Mouse (Mus musculus): ENCODE measurements around the gene Dnaja3.

Gene Dnaja3

DNA sequence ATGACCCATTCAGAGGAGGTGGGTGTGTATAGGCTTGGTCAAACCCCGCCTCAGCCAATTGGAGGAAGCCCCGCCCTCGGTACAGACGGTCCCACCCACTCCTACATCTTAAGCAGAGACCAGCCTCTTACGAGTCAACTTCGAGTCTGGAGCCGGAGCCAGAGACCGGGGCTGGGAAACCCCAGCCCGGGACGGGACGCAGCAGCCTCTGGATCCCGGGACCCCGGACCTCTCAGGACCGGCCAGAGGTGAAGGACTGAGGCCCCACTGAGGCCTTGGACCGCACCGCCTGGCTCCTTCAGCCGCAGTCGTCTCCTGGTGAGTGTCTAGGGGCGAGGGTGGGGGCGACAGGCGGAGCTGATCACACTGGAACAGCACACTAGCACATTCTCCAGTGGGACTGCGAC is at the start of gene Dnaja3, which contains the start of gene Vasn:
TSS of gene Dnaja3 (plus strand) at position 159 of the 407 bp plus-strand sequence.
TSS of gene Vasn (plus strand) at position 111 of the 407 bp plus-strand sequence.
- DNase-seq, result peak; percentile 96

DNA sequence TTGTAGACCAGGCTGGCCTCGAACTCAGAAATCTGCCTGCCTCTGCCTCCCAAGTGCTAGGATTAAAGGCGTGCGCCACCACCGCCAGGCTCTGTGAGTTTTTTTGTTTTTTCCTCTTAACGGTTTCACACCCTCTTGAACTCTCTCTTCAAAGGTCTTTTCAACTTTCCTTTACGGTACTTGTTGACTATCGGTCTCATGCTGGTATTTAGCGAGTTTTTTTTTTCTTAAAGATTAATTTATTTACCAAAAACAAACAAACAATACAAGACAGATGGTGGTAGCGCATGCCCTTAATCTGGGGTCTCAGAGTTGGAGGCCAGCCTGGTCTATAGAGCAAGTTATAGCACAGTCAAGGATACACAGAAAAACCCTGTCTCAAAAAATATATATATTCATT is 49.6 kb upstream of the Dnaja3 start:
- DNase-seq, result no peak

- peak; percentile 89 for DNase-seq
Measured at GRCm38 (mm10) chr16:4592909-4593875, 46.6 kb upstream of the Dnaja3 start.

DNA sequence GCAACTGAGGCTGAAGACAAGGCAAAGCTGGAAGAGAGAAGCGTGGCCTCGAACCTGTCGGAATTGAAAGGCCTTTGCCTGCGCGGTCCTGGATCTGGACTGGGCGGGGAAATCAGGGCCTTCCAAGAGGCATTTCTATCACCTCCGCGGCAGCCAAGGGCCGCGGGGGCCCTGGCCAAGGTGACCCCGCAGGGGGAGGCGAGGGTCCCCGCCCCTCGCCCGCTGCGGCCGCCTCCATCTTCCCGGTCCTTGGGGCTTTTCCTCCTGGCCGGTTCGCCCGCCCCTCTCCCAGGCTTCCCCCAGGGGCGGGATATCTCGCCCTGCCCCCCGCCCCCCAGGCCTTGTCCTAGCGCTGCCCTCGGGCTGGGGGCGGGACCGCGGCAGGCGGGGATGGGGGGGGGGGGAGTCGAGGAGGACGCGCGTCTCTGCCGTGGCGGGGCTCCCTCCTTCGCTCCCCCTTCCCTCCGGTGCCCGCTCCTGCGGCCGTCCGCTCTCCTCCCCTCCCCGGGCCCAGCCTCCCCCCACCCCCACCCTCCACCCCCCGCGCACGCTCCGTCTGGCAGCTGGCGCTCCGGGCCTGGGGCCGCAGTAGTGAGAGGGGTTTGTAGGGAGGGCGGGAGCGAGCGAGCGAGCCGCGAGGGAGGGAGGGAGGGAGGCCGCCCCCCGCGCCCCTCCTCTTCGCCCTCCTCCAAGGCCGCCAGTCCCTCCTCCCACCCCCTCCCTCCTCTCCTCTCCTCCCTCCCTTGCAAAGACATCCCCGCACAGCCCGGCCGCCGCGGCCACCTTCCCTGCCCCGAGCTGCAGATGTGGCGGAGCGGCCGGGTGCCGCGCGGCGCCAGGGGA is 45.6 kb upstream of the Dnaja3 start, which contains the start of gene Glis2:
TSS of gene Glis2 (plus strand) at position 743 of the 843 bp plus-strand sequence.
- peak; percentile 86 for DNase-seq

- DNase-seq, result peak; percentile 38
Measured at GRCm38 (mm10) chr16:4594814-4595526, 44.8 kb upstream of the Dnaja3 start.

- peak; percentile 89 for DNase-seq
Measured at GRCm38 (mm10) chr16:4595527-4595963, 44.2 kb upstream of the Dnaja3 start.

GRCm38 (mm10) chr16:4596141-4596728 is 43.6 kb upstream of the Dnaja3 start:
- DNase-seq, result peak; percentile 31

DNA sequence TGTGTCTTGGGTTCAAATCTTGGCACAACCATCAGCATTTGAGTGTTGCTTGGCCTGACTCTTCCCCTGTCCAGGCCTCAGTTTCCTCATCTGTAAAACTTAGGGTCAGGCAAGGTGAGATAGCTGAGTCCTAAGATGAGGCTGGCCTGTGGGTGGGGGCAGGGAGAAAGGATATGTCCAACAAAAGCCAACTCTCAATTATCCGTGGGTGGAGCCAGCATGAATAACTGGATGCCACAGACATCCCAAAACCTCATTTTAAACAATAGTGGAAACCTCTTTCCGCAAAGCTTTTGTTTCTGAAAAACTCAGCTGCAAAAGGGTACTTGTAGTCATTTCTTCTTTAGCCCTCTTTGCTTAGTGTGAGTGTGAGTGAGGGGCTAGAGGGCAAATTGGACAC is 43.0 kb upstream of the Dnaja3 start:
- no peak for DNase-seq

DNA sequence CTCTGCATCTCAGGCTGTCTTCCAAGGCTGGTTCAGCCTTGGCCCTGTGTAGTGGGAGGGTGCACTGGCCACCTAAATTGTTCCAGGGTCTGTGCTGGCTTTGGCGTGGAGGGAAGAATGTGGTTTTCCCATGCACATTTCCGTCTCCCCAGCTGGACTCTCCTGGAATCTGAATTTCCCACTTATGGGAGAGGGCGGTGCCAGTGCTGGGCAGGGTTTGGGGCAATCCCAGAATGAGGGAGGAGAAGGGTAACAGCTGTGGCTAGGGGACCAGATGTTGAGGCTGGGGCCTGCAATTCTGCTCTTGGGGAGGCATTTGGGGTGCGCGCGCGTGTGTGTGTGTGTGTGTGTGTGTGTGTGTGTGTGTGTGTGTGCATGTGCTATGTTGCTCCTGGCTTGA is 42.5 kb upstream of the Dnaja3 start:
- peak; percentile 27 for DNase-seq

GRCm38 (mm10) chr16:4598041-4598440 is 41.7 kb upstream of the Dnaja3 start:
- no peak for DNase-seq

GRCm38 (mm10) chr16:4598891-4599543 is 40.8 kb upstream of the Dnaja3 start:
- no peak for DNase-seq

DNA sequence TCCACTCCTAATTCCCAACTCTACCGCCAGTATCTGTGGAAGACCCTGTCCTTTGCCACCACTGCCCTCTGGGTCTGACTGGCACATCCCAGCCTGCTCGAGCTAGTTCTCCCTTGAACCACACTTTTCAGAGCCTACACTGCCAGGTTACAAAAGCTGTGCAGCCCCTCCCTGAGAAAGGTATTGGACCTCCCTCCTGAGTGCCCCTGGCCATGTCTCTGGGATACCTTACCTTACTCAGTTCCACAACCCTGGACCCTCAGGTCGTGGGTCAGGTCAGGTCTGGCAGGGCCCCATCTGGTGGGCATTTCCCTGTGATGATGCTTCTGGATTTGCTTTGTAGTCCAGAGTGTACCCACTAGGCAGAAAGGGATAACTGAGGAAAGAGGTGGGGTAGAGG is 40.2 kb upstream of the Dnaja3 start:
- no peak for DNase-seq

DNA sequence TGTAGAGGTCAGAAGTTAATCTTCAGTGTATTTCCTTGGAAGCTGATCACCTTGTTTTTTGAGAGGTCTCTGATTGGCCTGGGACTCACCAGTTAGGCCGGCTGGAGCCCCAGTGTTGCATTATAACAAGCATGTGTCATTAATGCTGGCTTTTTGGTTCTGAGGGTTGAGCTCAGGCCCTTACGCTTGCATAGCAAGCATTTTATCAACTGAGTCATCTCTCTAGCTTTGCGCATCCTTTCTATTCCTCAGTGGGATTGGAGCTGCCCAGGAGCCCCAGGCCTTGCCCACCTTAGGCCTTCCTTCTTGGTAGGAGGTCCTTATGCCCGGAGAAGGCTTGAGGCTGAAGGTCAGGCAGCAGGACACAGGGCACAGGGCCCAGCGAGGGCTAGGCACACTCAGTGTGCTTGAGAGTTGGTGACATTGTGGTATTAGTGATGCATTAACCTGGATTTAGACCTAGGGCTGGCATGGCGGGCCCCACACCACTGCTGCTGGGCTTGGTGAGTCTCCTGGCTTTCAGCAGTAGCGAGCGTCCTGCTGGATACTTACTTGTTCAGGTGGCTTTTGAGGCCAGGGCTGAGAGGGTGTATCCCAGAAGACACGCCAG is 39.0 kb upstream of the Dnaja3 start:
- peak; percentile 95 for DNase-seq

DNA sequence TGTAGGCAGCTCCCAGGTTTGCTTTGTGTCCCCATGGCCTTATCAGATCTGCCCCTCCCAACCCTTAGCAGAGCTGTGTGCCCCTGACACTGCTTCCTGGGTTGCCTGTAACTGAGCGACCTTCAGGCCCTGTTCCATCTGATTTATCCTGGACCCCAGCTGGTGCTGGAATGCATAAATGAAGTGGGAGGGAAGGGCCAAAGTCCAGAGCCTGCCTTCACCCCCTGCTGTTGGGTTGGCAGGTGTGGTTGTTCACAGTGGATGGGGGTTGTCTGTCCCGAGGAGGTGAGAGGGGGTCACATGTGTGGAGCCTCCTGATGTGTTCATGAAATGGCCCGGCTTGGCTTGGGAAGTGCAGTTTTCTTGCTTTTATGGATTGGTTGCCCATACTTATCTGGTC is 37.6 kb upstream of the Dnaja3 start:
- DNase-seq, result peak; percentile 97

DNA sequence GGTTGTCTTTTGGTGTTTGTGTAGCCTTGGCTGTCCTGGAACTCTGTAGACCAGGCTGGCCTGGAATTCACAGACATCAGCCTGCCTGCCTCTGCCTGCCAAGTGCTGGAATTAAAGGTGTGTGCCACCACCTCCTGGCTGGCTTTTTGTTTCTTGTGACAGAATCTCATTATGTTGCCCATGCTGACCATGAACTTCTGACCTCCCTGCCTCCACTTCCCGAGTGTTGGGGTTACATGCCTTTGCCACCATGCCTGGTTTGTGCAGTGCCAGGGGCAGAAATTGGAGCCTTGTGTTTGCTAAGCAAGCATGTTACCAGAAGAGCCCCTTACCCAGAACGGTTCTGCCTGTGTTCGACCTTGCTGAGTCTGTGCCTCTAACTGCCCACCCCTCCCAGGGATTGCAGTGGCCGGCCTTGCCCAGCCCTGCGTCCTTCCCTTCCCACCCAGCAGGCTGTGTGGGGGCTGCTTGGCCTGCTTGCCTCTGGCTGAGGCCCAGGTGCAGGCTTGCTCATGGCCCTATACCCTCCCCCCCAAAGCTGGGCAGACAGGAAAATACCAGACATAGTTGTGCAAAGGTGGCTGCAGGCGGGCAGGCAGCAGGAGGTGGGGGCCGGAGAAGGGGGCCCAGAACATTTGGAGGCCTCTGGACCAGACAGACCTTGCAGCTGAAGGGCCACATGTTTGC is 36.9 kb upstream of the Dnaja3 start:
- DNase-seq, result peak; percentile 90

- no peak for DNase-seq
Measured at GRCm38 (mm10) chr16:4603453-4603837, 36.3 kb upstream of the Dnaja3 start.

GRCm38 (mm10) chr16:4604293-4604837 is 35.4 kb upstream of the Dnaja3 start:
- DNase-seq, result no peak

DNA sequence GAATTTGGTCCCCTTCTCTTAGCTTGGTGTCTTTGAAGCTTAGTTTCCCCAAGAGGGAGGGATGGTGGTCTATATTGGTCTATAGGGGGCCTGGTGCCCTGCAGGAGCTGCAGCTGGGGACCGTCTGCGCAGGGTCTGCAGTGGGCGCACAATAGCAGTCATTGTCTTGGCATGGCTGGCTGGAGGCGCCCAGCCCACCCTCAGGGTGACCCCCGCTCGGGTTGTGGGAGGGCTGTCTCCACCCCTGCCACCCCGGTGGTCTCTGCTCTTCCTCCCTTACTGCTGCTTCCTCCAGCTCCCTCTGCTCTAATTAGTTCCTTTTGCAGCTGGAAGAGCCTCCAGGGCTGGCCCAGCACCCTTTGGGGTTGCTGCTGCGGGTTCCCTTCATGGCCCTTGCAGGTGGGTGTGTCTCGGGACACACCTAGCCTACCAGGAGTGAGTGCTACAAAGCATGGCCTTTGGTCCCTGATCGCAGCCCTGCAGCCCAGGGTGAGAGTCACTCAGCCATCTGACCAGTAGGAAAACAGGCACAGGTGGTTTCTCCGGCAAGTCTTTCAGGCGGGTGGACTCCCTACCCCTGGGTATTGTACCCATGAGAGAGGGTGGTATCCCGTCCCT is 34.2 kb upstream of the Dnaja3 start:
- no peak for DNase-seq

DNA sequence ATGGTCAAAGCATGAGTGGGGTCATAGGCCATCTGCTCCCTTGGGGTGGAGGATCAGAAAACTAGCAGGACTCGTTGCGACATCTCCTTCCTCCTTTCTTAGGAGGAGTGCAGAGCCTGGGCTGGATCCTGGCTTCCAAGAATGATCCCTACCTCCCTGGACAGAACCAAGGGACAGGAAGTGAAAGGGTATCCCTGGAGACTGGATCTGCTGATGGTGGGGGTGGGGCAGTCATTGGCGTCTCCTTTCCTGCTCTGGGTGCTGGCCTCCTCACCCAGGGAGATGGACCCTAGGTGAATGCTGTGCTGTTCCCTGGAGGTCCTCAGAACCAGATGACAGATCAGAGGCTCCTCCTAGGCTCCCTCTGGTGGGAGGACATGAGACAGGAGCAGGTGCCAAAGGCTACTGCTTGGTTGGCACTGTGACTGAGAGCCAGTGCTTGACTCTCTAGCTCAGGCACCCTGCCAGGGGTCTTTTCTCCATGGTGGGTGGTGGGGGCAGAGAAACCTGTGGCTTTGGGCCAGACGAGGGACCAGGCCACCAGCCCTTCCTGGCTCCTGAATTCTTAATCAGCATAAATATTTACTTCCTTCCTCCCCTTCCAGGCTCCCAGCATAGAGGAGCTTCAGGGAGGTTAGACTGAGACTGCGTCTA is 33.2 kb upstream of the Dnaja3 start:
- DNase-seq, result peak; percentile 87

All from kidney, adult 9 months (tissue).